Mouse (Mus musculus): Measurements from ENCODE around the gene Ezh1.

DNA sequence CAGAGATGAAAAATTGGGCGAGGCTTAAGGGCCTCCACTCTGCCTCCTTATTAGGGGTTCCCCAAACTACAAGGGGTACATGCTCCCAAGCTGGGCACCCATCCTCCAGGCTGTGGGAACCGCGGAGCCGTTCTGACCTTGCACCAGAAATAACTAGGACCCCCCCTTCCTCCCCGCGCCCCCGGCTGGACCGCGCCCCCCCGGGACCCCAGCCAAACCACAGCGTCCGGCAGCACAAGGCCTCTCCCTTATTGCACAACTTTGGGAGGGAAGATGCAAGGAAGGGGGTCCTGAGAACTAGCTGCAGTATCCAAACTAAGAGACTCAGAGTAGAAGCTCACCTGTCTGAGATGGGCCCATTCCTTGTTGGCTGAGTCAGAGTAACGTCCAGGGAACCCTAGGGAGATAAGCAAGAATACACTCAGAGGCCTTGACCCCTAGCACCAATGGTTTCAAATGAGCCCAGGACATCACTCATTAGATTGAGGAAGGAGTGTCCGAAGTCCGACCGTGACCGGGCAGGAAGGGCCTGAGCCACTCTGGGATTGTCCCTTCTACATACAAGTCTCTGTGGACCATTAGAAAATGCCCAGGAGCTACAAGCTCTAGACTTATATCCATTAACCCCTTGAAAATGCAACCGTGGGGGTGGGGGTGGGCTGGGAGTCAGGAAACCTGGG lies 57.8 kb downstream of the Ezh1 start:
- TF ChIP-seq POLR2A (IDR thresholded peaks at IDR 0.05; ENCODE audit: insufficient read depth, low read length) (no peak), CTCF (IDR thresholded peaks at IDR 0.05; ENCODE audit: low read depth, low read length) (no peak), EP300 (IDR thresholded peaks at IDR 0.05; ENCODE audit: insufficient read depth, low read depth, low read length) (no peak)

Data from ES-Bruce4 (cell line).